Mouse (Mus musculus) brain, embryonic 14.5 days (tissue): ENCODE results near the gene Cdh15. TPM values are rescaled to one million over a fixed set of nuclear protein-coding genes. Genes with fewer than 3 reads are reported as not detected.

Experiments used
- DNase-seq: peaks from one replicate; pipeline ENCODE4 v3.0.0-alpha.2; 2011; ENCODE audit warnings: low read depth
- CTCF ChIP-seq: fragments of 200-500 bp; IDR thresholded peaks from 2 replicates; pipeline ENCODE4 v1.5.1; 2012; ENCODE audit warnings: inconsistent platforms, mild to moderate bottlenecking, moderate library complexity, borderline replicate concordance; ENCODE audit not compliant: insufficient read depth, insufficient read length; ENCODE audit errors: extremely low read depth
- POLR2A ChIP-seq: fragments of 200-500 bp; IDR thresholded peaks from 2 replicates; pipeline ENCODE4 v1.6.1; 2012; ENCODE audit warnings: mild to moderate bottlenecking, inconsistent platforms, borderline replicate concordance; ENCODE audit not compliant: poor library complexity, insufficient read depth, insufficient read length, severe bottlenecking; ENCODE audit errors: extremely low read depth
- polyA plus RNA-seq: library from polyadenylated mRNA; depleted of rRNA; stranded (reverse); fragments of >200 nt; gene quantifications from 2 replicates; pipeline ENCODE4 v1.2.3, GENCODE M21; 2012

Gene Cdh15
- polyA plus RNA-seq, 1 experiment: 1.2 TPM

DNA sequence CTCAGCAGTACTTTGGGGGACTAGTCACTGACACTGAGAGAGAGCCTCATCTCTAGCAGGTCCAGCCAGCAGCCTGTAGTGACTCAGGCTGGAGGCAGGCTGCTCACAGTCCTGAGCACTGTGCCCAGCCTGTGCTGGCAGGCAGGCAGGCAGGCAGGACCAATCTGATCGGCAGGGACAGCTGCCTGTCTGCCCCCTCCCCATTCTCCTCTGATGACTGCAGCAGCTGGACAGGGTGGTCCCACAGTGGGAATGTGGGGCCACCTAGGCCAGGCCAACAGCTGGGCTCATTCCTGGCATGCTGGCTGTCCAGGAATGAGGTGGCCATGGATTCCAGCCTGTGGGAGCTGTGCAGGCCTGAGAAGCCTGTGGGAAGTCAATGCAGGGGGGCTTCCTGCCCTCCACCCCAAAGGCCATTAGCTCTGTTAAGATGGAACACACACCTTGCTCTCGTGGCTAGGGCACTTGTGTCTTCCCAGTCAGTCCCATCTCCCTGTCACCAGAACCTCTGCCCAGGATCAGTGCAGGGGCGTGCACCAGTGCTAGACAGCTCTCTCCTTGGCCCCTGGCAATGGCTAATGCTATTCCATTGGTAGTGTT, 3.0 kb downstream of the Cdh15 start:
- no peak for TF ChIP-seq CTCF
- TF ChIP-seq POLR2A: no peak

DNA sequence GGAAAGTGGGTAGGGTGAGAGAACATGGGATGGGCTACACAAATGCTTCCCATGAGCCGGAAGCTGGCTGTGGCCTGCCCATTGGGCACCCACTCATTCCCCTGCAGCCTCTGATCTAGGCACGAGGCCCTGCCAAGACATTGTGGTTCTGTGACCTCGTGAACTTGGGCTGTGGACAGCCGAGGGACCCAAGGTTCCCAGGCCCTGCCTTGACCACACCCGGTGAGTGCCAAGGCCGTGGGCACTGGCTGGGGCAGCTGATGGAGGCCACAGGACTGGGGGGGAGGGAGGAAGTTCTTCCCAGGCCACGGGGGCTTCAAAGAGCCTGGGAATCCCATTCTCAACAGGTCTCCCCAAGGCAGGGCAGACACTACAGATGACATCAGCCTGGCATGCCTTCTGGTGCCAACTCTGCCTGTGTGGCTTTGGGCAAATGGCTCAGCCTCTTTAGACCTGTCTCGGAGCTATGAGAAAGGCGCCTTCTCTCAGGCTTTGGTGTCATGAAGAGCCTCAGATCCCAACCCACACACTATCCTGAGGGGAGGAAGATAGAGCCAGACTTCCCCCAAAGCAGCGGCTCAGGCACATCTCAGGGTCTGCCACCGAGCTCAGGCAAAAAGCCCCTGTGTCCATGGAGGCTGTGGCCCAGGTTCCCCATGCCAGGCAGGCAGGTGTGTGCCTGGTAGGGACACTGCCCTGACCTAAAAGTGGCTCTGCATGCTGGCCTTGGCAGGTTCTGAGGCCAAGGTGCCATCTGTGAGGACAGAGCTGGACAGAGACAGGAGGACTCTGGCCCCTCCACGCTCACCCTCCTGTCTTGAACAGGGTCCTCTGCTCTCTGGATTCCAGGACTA, 4.2 kb downstream of the Cdh15 start:
- no peak for DNase-seq
- no peak for TF ChIP-seq POLR2A
- no peak for TF ChIP-seq CTCF

More for the DNA sequence above, 3.0 kb downstream of the Cdh15 start:
- DNase-seq: no peak

DNA sequence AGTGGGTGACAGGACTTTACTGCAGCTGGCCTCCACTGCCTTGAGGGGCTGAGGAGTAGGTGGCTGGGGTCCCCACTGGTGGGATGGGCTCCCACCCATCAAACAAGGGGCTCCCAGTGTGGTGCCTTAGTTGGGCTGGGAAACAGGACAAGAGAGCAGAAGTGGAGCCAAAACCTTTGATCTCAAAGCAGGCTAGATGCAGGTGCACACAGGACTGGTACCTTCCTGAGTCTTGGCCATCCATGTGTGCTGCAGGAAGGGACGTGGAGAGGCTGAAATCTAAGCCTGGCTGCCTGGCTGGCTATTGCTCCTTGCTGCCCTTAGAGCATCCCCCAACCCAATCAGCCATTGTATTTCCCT, 4.8 kb downstream of the Cdh15 start:
- DNase-seq: no peak
- no peak for TF ChIP-seq CTCF
- no peak for TF ChIP-seq POLR2A

DNA sequence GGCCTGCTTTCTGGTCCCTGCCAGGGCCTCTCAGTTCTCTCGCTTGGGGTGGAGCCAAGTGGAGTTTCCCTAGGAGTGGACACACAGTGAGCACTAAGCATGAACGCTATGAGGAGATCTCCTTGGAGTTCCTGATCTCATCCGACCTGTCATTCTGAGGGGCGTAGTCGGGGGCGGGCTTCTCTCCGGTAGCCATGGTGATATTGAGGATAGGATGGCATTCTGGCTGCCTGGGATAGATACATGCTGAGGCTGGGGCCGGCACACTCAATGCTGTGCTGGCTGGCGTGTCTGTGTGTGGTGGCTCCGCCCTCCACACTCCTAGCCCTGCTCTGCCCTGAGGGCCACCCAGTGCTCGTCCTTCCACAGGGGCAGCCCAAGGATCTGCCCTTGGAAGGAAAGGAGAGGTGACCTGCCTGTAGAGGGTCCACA, 5.6 kb downstream of the Cdh15 start:
- DNase-seq: peak; percentile 53
- no peak for TF ChIP-seq POLR2A
- TF ChIP-seq CTCF: no peak

DNA sequence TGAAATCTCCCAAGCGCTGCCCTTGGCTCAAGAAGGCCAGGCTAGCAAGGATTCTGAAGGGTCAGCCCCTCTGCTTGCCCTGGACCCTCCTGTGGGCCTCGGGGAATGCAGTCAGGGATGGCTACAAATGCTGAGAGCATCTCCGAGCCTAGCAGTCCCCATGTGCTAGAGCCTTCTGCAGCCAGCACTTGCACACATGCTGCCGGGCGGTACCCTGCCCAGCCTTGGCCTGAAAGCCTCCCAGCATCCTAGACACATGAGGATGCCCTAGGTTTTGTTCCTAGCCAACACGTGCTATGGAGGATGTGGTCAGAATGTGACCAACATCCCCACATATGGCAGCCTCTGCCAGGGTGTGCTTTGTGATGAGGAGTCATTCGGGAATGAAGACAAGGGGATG, 6.6 kb downstream of the Cdh15 start:
- TF ChIP-seq CTCF (no peak), POLR2A (no peak)

DNA sequence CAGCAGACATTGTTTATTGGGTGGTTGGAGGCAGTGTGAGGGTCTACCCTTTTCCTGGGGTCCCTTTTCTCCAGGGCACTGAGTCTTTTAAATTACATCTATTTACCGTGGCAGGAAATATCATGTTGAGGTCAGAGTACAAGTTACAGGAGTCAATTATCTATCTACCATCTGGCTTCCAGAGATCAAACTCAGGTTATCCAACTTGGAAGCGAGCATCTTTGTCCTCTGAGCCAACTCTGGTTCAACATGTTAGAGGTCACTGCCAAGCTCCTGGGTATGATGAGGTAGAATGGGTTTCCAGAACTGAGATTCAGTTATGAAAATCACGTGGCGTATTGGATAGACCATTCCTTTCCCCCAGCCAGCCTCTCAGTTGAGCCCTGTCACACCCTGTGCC, 7.4 kb downstream of the Cdh15 start:
- DNase-seq: no peak
- TF ChIP-seq POLR2A (no peak), CTCF (no peak)

More for the DNA sequence above, 6.6 kb downstream of the Cdh15 start:
- DNase-seq: no peak

DNA sequence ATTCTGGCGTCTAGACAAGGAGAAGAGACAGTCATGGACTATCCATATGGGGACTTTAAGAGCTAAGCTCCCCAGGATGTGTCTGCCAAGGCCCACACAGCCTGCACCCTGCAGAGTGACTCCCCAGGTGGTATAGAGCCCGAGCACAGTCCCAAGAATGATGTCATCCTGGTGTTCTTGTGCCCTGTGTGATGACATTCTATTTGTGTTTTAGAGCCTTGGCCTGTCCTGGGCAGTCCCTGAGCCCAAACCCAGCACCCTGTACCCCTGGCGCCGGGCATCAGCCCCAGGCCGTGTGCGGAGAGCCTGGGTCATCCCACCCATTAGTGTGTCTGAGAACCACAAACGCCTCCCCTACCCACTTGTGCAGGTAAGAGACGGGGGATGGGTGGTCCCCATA, 8.5 kb downstream of the Cdh15 start:
- DNase-seq: no peak
- TF ChIP-seq CTCF (no peak), POLR2A (no peak)

DNA sequence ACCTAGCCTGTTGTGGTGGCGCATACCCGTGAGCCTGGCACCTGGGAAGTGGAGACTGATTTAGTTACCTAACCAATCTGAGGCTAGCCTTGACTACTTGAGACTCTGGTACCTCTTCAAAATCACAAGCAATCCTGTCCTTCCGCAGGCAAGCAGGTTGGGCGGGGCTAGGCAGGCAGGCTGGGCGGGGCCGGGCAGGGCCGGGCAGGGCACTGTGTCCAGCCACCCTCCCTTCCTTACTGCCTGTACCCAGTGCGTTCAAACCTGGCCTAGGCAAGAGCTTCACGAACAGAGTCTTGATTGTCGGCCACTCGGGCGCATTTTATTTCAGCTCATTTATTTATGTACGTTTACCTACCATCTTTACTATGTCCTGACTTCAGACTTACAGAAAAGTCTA, 12.1 kb downstream of the Cdh15 start:
- no peak for TF ChIP-seq CTCF
- TF ChIP-seq POLR2A: no peak
- DNase-seq: no peak

DNA sequence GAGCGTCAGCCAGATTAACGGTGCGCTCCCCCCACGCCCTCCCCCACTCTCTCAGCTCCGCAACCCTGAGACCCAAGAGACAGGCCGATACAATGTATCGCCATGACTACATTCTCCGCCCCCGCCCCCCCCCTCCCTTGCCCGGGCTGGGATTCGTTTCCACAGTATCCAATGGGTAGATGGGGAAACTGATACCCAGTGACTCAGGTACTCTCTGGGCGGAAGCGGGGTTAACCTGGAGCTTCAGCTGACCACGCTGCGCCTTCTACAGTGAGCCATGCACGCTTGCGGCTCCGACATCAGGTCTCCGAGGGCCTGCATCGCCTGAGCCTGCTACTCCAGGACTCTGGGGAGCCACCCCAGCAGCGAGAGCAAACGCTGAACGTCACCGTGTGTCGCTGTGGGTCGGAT, 17.0 kb downstream of the Cdh15 start:
- TF ChIP-seq CTCF: no peak
- TF ChIP-seq POLR2A: no peak
- peak; percentile 13 for DNase-seq

DNA sequence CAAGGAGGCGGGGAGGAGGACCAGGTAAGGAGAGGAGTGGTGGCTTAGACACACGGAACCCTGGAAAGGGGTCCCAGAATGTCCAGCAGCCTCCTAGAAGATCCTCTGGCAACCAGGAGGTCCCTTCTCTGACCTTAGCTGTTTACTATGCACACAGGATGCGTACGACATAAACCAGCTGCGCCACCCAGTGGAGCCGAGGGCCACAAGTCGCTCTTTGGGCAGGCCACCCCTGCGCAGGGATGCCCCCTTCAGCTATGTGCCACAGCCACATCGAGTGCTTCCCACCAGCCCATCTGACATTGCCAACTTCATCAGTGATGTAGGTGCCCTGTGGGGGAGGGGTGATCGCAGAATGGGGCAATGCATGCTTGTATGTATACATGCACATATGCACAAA, 17.7 kb downstream of the Cdh15 start:
- TF ChIP-seq POLR2A (no peak), CTCF (peak; percentile 30; the same call in 1 of the 2 replicates)
- peak; percentile 47 for DNase-seq

DNA sequence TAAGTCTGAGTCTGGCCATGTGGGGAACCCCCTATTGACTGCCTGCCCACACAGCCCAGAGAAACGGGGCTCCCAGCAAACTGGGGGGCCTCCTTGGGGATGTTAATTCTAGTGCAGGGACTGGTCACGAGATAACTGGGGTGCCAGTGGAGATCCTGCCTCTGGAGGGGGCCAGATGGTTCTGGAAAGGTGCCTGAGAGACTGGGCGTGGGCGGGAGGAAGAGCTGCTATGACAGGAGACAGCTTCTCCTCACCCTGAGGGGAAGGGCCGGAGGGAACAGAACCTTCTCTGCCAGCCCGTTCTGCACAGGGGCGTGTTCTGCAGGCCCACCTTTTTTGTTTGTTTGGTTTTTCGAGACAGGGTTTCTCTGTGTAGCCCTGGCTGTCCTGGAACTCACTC, 18.5 kb downstream of the Cdh15 start:
- no peak for DNase-seq
- TF ChIP-seq CTCF: no peak

DNA sequence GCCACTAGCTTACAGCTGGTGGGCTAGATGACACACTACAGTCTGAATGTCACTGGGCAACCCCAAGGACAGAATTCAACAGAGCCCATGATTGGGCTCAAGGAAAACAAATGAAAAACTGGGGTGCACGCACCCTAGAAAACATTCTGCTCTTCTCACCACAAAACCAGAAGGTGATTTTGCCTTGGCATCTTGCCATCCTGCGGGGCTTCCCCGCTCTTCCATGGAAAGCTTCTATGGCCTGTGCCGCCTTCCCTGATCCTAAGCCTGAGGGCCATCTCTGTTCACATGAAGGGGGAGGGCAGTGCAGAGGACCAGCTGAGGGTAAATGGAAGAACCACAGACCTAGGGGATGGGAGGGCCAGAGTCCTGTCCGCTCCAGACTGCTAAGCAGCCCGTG, 20.2 kb downstream of the Cdh15 start:
- no peak for TF ChIP-seq CTCF
- no peak for TF ChIP-seq POLR2A

More for the DNA sequence above, 20.2 kb downstream of the Cdh15 start:
- DNase-seq: no peak
